Mouse (Mus musculus): ENCODE data around the gene C1ra. TPM values are rescaled to one million over a fixed set of nuclear protein-coding genes. Genes with fewer than 3 reads are reported as not detected.
"Not testable (repeated sequence)": the region's sequence is repeated elsewhere in the genome, so short reads cannot be mapped to it uniquely, and the experiment has no call there.

C1ra gene
- polyA plus RNA-seq, 1 experiment from 2014 or later: 30.1 TPM

GRCm38 (mm10) chr6:124474621-124475020 is 37.6 kb upstream of the C1ra start:
- peaks cover 43% of the 10 kb centered on the region for H3K4me1 ChIP-seq (ENCODE audit: control insufficient read depth, low read depth, low read length)
- no peaks in the 10 kb centered on the region for H3K36me3 ChIP-seq (ENCODE audit: control insufficient read depth, insufficient read depth)
- no peak overlapping the region for H3K27ac ChIP-seq (ENCODE audit: low read length)
- 65% methylated on average over 11 of the region's 11 CpGs for WGBS (ENCODE audit: insufficient replicate concordance)
- no peak overlapping the region for H3K4me2 ChIP-seq (ENCODE audit: low read depth, low read length)
- H3K4me3 ChIP-seq (ENCODE audit: low read depth, low read length): no peak overlapping the region
- H3K27me3 ChIP-seq (ENCODE audit: control insufficient read depth, insufficient read depth, low read depth, low read length): no peaks in the 10 kb centered on the region
- no peak for ATAC-seq (ENCODE audit: low read depth)
- H3K9me3 ChIP-seq (replicated peaks; ENCODE audit: control insufficient read depth, low read length): no peaks in the 10 kb centered on the region
- no peak overlapping the region for H3K9ac ChIP-seq (ENCODE audit: low read depth, low read length)

GRCm38 (mm10) chr6:124475335-124476075 is 36.7 kb upstream of the C1ra start:
- H3K36me3 ChIP-seq (ENCODE audit: control insufficient read depth, insufficient read depth); H3K9me3 ChIP-seq (replicated peaks; ENCODE audit: control insufficient read depth, low read length); ATAC-seq (ENCODE audit: low read depth); H3K4me3 ChIP-seq (ENCODE audit: low read depth, low read length); H3K27me3 ChIP-seq (ENCODE audit: control insufficient read depth, insufficient read depth, low read depth, low read length); H3K27ac ChIP-seq (ENCODE audit: low read length); H3K9ac ChIP-seq (ENCODE audit: low read depth, low read length); H3K4me2 ChIP-seq (ENCODE audit: low read depth, low read length): not testable (repeated sequence)
- peaks cover 44% of the 10 kb centered on the region for H3K4me1 ChIP-seq (ENCODE audit: control insufficient read depth, low read depth, low read length)
- WGBS (ENCODE audit: insufficient replicate concordance): 72% methylated on average over 8 of the region's 11 CpGs

- Histone ChIP-seq H3K27ac (ENCODE audit: low read length) (no peak overlapping the region), H3K4me3 (ENCODE audit: low read depth, low read length) (no peak overlapping the region), H3K4me1 (ENCODE audit: control insufficient read depth, low read depth, low read length) (peaks cover 45% of the 10 kb centered on the region), H3K4me2 (ENCODE audit: low read depth, low read length) (no peak overlapping the region), H3K27me3 (ENCODE audit: control insufficient read depth, insufficient read depth, low read depth, low read length) (no peaks in the 10 kb centered on the region), H3K36me3 (ENCODE audit: control insufficient read depth, insufficient read depth) (no peaks in the 10 kb centered on the region), H3K9me3 (replicated peaks; ENCODE audit: control insufficient read depth, low read length) (no peaks in the 10 kb centered on the region), H3K9ac (ENCODE audit: low read depth, low read length) (no peak overlapping the region)
- ATAC-seq (ENCODE audit: low read depth): no peak
- WGBS (ENCODE audit: insufficient replicate concordance): 67% methylated on average over 7 of the region's 7 CpGs
Measured at GRCm38 (mm10) chr6:124476216-124476615, 36.0 kb upstream of the C1ra start.

- WGBS (ENCODE audit: insufficient replicate concordance): 71% methylated on average over 11 of the region's 11 CpGs
- Histone ChIP-seq H3K27ac (ENCODE audit: low read length) (no peak overlapping the region), H3K9me3 (replicated peaks; ENCODE audit: control insufficient read depth, low read length) (no peaks in the 10 kb centered on the region), H3K9ac (ENCODE audit: low read depth, low read length) (no peak overlapping the region), H3K36me3 (ENCODE audit: control insufficient read depth, insufficient read depth) (no peaks in the 10 kb centered on the region), H3K4me1 (ENCODE audit: control insufficient read depth, low read depth, low read length) (peaks cover 42% of the 10 kb centered on the region), H3K4me3 (ENCODE audit: low read depth, low read length) (no peak overlapping the region), H3K4me2 (ENCODE audit: low read depth, low read length) (no peak overlapping the region), H3K27me3 (ENCODE audit: control insufficient read depth, insufficient read depth, low read depth, low read length) (no peaks in the 10 kb centered on the region)
- no peak for ATAC-seq (ENCODE audit: low read depth)
Measured at GRCm38 (mm10) chr6:124476796-124477195, 35.4 kb upstream of the C1ra start.

GRCm38 (mm10) chr6:124477221-124477655 is 35.0 kb upstream of the C1ra start:
- Histone ChIP-seq H3K36me3 (ENCODE audit: control insufficient read depth, insufficient read depth) (no peaks in the 10 kb centered on the region), H3K9me3 (replicated peaks; ENCODE audit: control insufficient read depth, low read length) (no peaks in the 10 kb centered on the region), H3K4me2 (ENCODE audit: low read depth, low read length) (0 out of 2 replicates have a peak overlapping the region, but pooled peaks have one; percentile 32), H3K4me1 (ENCODE audit: control insufficient read depth, low read depth, low read length) (peaks cover 41% of the 10 kb centered on the region), H3K9ac (ENCODE audit: low read depth, low read length) (no peak overlapping the region), H3K4me3 (ENCODE audit: low read depth, low read length) (no peak overlapping the region), H3K27ac (ENCODE audit: low read length) (peak overlapping the region; percentile 75), H3K27me3 (ENCODE audit: control insufficient read depth, insufficient read depth, low read depth, low read length) (no peaks in the 10 kb centered on the region)
- ATAC-seq (ENCODE audit: low read depth): no peak
- 43% methylated on average over 5 of the region's 5 CpGs for WGBS (ENCODE audit: insufficient replicate concordance)

DNA sequence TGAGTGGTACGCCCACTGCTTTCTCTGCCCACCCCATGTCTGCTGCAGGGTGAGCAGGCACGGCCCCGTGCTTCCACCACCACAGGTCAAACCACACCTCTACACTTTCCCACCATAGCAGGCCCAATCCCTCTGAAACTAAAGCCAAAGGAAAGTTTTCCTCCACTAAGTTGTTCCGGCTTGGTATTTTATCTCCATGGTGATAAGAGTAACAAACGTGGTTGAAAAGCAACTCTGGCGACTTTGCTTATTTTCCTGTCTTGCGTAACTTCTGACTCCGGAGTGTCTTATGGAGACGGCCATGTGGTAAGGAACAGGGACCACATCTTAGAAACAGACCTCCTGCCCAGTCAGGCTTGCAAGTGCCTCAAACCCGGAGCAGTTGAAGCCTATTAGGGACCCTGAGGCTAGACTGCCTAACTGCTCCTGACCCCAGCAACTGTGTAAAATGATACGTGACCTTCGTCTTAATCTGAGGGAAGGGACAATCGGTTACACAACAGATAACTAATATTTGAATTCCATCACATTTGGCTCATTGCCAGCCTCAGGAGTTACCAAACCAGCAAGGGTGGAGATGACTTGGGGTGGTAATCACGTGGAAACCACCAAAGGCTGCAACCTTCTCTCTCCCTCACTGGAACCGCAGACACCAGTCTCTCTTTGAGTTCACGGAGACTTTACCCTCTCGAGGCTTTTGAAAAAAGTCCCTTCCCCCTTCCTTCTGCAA is 34.1 kb upstream of the C1ra start:
- Histone ChIP-seq H3K27ac (ENCODE audit: low read length) (peak overlapping the region; percentile 75), H3K27me3 (ENCODE audit: control insufficient read depth, insufficient read depth, low read depth, low read length) (no peaks in the 10 kb centered on the region), H3K4me2 (ENCODE audit: low read depth, low read length) (peak overlapping the region; percentile 32), H3K9me3 (replicated peaks; ENCODE audit: control insufficient read depth, low read length) (no peaks in the 10 kb centered on the region), H3K9ac (ENCODE audit: low read depth, low read length) (peak overlapping the region; percentile 37; the same call in 1 of the 2 replicates), H3K36me3 (ENCODE audit: control insufficient read depth, insufficient read depth) (no peaks in the 10 kb centered on the region), H3K4me1 (ENCODE audit: control insufficient read depth, low read depth, low read length) (peaks cover 33% of the 10 kb centered on the region), H3K4me3 (ENCODE audit: low read depth, low read length) (no peak overlapping the region)
- 15% methylated on average over 17 of the region's 17 CpGs for WGBS (ENCODE audit: insufficient replicate concordance)
- ATAC-seq (ENCODE audit: low read depth): peak; percentile 43

- no peak for ATAC-seq (ENCODE audit: low read depth)
- Histone ChIP-seq H3K9ac (ENCODE audit: low read depth, low read length) (no peak overlapping the region), H3K4me3 (ENCODE audit: low read depth, low read length) (no peak overlapping the region), H3K4me1 (ENCODE audit: control insufficient read depth, low read depth, low read length) (peaks cover 32% of the 10 kb centered on the region), H3K27me3 (ENCODE audit: control insufficient read depth, insufficient read depth, low read depth, low read length) (no peaks in the 10 kb centered on the region), H3K36me3 (ENCODE audit: control insufficient read depth, insufficient read depth) (no peaks in the 10 kb centered on the region), H3K4me2 (ENCODE audit: low read depth, low read length) (no peak overlapping the region), H3K9me3 (replicated peaks; ENCODE audit: control insufficient read depth, low read length) (no peaks in the 10 kb centered on the region), H3K27ac (ENCODE audit: low read length) (peak overlapping the region; percentile 56)
- 58% methylated on average over 3 of the region's 3 CpGs for WGBS (ENCODE audit: insufficient replicate concordance)
Measured at GRCm38 (mm10) chr6:124478874-124479572, 33.2 kb upstream of the C1ra start.

DNA sequence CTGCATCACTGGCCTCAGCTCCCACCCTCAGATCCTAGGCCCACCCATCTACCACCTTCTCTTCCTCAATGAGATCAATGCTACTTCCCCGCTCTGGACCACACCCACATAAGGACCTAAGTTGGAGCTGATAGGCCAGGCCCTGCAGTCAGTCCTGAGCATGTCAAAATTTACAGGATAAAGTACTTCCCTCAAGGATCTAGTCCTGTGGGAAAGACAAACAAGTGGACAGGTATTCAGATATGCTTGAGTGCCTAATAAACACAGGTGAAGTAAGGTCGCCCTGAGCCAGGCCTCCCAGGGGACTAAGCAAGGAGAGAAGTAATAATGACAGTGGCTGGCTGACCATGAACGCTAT is 32.7 kb upstream of the C1ra start:
- Histone ChIP-seq H3K4me2 (ENCODE audit: low read depth, low read length) (no peak overlapping the region), H3K4me3 (ENCODE audit: low read depth, low read length) (no peak overlapping the region), H3K9me3 (replicated peaks; ENCODE audit: control insufficient read depth, low read length) (no peaks in the 10 kb centered on the region), H3K36me3 (ENCODE audit: control insufficient read depth, insufficient read depth) (no peaks in the 10 kb centered on the region), H3K27ac (ENCODE audit: low read length) (no peak overlapping the region), H3K27me3 (ENCODE audit: control insufficient read depth, insufficient read depth, low read depth, low read length) (no peaks in the 10 kb centered on the region), H3K9ac (ENCODE audit: low read depth, low read length) (no peak overlapping the region), H3K4me1 (ENCODE audit: control insufficient read depth, low read depth, low read length) (peaks cover 32% of the 10 kb centered on the region)
- ATAC-seq (ENCODE audit: low read depth): no peak
- 72% methylated on average over 3 of the region's 3 CpGs for WGBS (ENCODE audit: insufficient replicate concordance)
